Mouse (Mus musculus): ENCODE measurements around the gene Ankrd11. TPM values are rescaled to one million over a fixed set of nuclear protein-coding genes. Genes with fewer than 3 reads are reported as not detected.

The Ankrd11 gene
- polyA plus RNA-seq, 2 experiments from 2014 or later, result 79.7 to 84.1 TPM

- no peak for ATAC-seq
These were observed 194.1 kb downstream of the Ankrd11 start, which contains the start of gene Cdh15 for GRCm38 (mm10) chr8:122847829-122848561. Cdh15 (plus strand) TSS chr8:122847966.

- ATAC-seq, result no peak
These were observed 196.4 kb downstream of the Ankrd11 start for GRCm38 (mm10) chr8:122845662-122846061.

DNA sequence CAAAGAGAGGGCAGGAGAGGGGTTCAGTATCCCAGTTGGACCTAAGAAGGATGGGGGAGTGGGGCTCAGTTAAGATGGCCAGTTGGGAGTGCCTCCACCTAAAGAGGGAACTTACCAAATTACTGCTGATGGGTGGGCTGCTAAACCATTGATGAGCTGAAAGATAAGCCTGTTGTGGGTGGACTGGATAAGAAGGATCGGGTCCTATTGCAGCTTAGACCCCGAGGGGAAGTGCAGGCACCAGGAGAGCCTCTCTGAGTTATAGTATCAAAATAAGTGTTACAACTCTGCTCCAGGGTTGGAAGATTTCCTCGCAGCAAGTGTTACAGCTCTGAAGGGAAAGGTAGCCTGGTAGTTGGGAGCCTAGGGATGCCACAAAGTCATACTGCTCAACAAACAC lies 197.9 kb downstream of the Ankrd11 start:
- no peak for ATAC-seq

GRCm38 (mm10) chr8:122836696-122837095 lies 205.4 kb downstream of the Ankrd11 start:
- ATAC-seq, result no peak

GRCm38 (mm10) chr8:122836199-122836598 lies 205.9 kb downstream of the Ankrd11 start:
- ATAC-seq, result no peak

DNA sequence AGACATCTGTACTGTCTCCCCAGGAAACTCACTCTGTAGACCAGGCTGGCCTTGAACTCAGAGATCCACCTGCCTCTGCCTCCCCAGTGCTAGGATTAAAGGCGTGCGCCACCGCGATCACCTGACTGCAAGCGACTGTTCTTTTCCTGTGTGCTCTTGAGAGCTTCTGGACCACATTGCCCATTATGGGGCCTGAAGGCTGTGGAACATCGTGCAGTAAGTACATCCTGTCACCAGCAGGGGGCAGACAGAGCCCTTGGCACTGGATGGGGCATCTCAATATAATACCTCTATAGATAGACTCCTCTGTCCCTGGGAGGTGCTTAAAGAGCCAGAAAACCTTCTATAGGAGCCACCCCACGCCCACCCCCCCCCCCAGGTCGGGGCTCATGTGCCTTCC lies 207.1 kb downstream of the Ankrd11 start:
- ATAC-seq, result peak; percentile 76

GRCm38 (mm10) chr8:122834416-122834815 lies 207.7 kb downstream of the Ankrd11 start:
- ATAC-seq, result no peak

Other genes starting within 250 kb of the Ankrd11 start
- gene Cdh15, start 194.3 kb downstream of the Ankrd11 start, polyA plus RNA-seq (2017; shearing (Covaris generic)), result under 1 TPM in 1 of 2 experiments, not detected in 1; 0.16 TPM
- gene Spg7, start 20.7 kb upstream of the Ankrd11 start, polyA plus RNA-seq (2017; shearing (Covaris generic)), result 10 to 100 TPM; 24.4 to 29.0 TPM
- gene Rpl13, start 60.1 kb upstream of the Ankrd11 start, polyA plus RNA-seq (2017; shearing (Covaris generic)), result 1,000 to 10,000 TPM; 2,671 to 2,712 TPM
- 1 to 10 TPM; 1.0 to 2.7 TPM for gene Cpne7, start 75.1 kb upstream of the Ankrd11 start, polyA plus RNA-seq (2017; shearing (Covaris generic))
- under 1 TPM in 1 of 2 experiments, not detected in 1; 0.42 TPM for gene Sult5a1, start 116.0 kb upstream of the Ankrd11 start, polyA plus RNA-seq (2017; shearing (Covaris generic))
- gene Dpep1, start 144.0 kb upstream of the Ankrd11 start, polyA plus RNA-seq (2017; shearing (Covaris generic)), result not detected
- 100 to 1,000 TPM; 157 to 276 TPM for gene Chmp1a, start 170.5 kb upstream of the Ankrd11 start, polyA plus RNA-seq (2017; shearing (Covaris generic))
- gene Spata33, start 170.6 kb upstream of the Ankrd11 start, polyA plus RNA-seq (2017; shearing (Covaris generic)), result not detected
- gene Cdk10, start 182.6 kb upstream of the Ankrd11 start, polyA plus RNA-seq (2017; shearing (Covaris generic)), result 10 to 100 TPM; 21.0 to 32.5 TPM
- gene Spata2l, start 194.0 kb upstream of the Ankrd11 start, polyA plus RNA-seq (2017; shearing (Covaris generic)), result 1 to 10 TPM; 6.0 to 9.2 TPM
- 1 to 10 TPM; 5.1 to 7.3 TPM for gene Zfp276, start 211.9 kb upstream of the Ankrd11 start, polyA plus RNA-seq (2017; shearing (Covaris generic))
- 10 to 100 TPM in 1 of 2 experiments, 1 to 10 TPM in 1; 9.1 to 10.1 TPM for gene Vps9d1, start 212.1 kb upstream of the Ankrd11 start, polyA plus RNA-seq (2017; shearing (Covaris generic))

Measured in CD4-positive, CD25-positive, alpha-beta regulatory T cell, adult 4 months (primary cell).